In the genomic region with DNA sequence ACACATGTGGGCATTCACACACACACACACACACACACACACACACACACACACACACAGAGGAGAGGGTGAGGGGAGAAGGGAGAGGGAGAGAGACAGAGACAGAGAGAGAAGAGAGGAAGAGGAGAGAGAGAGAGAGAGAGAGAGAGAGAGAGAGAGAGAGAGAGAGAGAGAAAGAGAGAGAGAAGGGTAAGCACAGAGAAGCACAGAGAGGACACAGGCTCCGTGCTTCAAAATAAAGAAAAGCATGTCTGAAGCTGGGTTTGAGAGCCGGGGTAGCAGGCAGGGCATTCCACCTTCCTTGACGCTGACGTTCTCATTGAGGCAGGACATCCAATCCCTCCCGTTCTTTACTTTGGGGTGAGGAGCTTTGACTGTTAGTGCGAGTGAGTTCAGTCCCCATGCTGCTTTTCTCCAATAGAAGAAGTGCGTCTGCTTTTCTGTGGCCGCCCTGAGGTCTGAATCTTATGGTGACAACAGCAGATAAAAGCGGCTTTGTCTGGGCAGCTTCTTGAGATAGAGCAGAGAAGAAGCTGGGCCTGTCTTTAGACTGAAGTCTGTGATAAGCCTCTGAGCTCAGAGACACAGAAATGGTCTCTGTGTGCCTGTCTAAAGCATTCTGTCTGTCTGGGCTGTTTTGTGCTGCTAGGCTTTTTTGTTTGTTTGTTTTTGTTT, we compare ENCODE assay signal across 18 mouse cellular contexts. TPM values are rescaled to one million over a fixed set of nuclear protein-coding genes. Genes with fewer than 3 reads are reported as not detected.
DNase-seq lines count a peak whose midpoint lies in the region; ATAC-seq lines count a peak whose summit lies in the region.
"Had no signal": no experiment of that assay in that cellular context is flagged by ENCODE, and none has a peak within 500 bp of the region (broad histone marks: within the 10 kb centered on the region; RNA-seq: fewer than 3 reads in every experiment).

No protein-coding gene starts in this region.

- H3K9me3 ChIP-seq in heart, embryonic 11.5 days (replicated peaks; ENCODE audit: control insufficient read depth, low read length): no peaks in the 10 kb centered on the region
- no peaks in the 10 kb centered on the region for H3K9me3 ChIP-seq in liver, embryonic 16.5 days (replicated peaks; ENCODE audit: control insufficient read depth, low read length)
- H3K9me3 ChIP-seq: limb, embryonic 13.5 days; neural tube, embryonic 13.5 days had no signal

- peak overlapping the region; percentile 78 for H3K27ac ChIP-seq in heart, embryonic 11.5 days (ENCODE audit: low read depth, low read length)
- peak overlapping the region; percentile 86 for H3K27ac ChIP-seq in liver, embryonic 16.5 days (ENCODE audit: low read length)
- H3K27ac ChIP-seq: limb, embryonic 13.5 days; neural tube, embryonic 13.5 days had no signal

- no peaks in the 10 kb centered on the region for H3K36me3 ChIP-seq in heart, embryonic 11.5 days (ENCODE audit: control insufficient read depth, insufficient read depth, low read length)
- no peaks in the 10 kb centered on the region for H3K36me3 ChIP-seq in liver, embryonic 16.5 days (ENCODE audit: control insufficient read depth, insufficient read depth)
- H3K36me3 ChIP-seq: limb, embryonic 13.5 days; neural tube, embryonic 13.5 days had no signal

- peak overlapping the region; percentile 66 for H3K9ac ChIP-seq in heart, embryonic 11.5 days (ENCODE audit: low read depth, low read length)
- H3K9ac ChIP-seq in liver, embryonic 16.5 days (ENCODE audit: low read depth, low read length): peak overlapping the region; percentile 62
- H3K9ac ChIP-seq: limb, embryonic 13.5 days; neural tube, embryonic 13.5 days had no signal

- H3K4me2 ChIP-seq in heart, embryonic 11.5 days: peak overlapping the region; percentile 46
- H3K4me2 ChIP-seq in liver, embryonic 16.5 days (ENCODE audit: low read depth, low read length): peak overlapping the region; percentile 56
- H3K4me2 ChIP-seq: limb, embryonic 13.5 days; neural tube, embryonic 13.5 days had no signal

- intact Hi-C loops in heart, postnatal 25 days (cut with DNase I): no loop called here
- intact Hi-C loops in left cerebral cortex, postnatal 25 days (cut with DNase I): loop anchor here (1.0 to 2.0 kb wide), 2 partner anchors 27 to 51 kb away; no protein-coding TSS in a partner anchor

- DNase-seq in heart, postnatal 25 days (ENCODE audit: low spot score): no peak
- DNase-seq in MEL-GATA-1-ER (ENCODE audit: extremely low read depth, low read depth): peak; percentile 82
- no peak for DNase-seq in adrenal gland, adult 8-10 months
- DNase-seq in left cerebral cortex, postnatal 25 days (ENCODE audit: low spot score in 2 of 2): no peak
- DNase-seq in ovary, postnatal 10 days (ENCODE audit: low spot score): no peak
- DNase-seq: cerebellum, postnatal 25 days; heart, postnatal 14 days; kidney, adult 8-10 months; layer of hippocampus, adult 9-11 months; lung, postnatal 14 days; right cerebral cortex, postnatal 25 days had no signal

- WGBS in heart, embryonic 11.5 days (ENCODE audit: insufficient replicate concordance): 15% methylated on average over 9 of the region's 9 CpGs
- 21% methylated on average over 9 of the region's 9 CpGs for WGBS in liver, embryonic 16.5 days (ENCODE audit: insufficient replicate concordance)

- ATAC-seq in heart, embryonic 11.5 days (replicated peaks; ENCODE audit: insufficient number of reproducible peaks, low FRiP score, low TSS enrichment): peak; percentile 76
- ATAC-seq in erythroid progenitor cell, adult 5-6 weeks (replicated peaks; ENCODE audit: low FRiP score, poor library complexity, severe bottlenecking): peak; percentile 64
- ATAC-seq in liver, embryonic 16.5 days (ENCODE audit: low read depth): peak; percentile 70
- ATAC-seq: activated CD4-positive, CD25-positive, alpha-beta regulatory T cell, adult 4 months had no signal

- peaks cover 16% of the 10 kb centered on the region for H3K4me1 ChIP-seq in heart, embryonic 11.5 days (ENCODE audit: control insufficient read depth, insufficient read depth, low read length)
- H3K4me1 ChIP-seq in liver, embryonic 16.5 days (ENCODE audit: control insufficient read depth, low read depth, low read length): peaks cover 59% of the 10 kb centered on the region
- H3K4me1 ChIP-seq: neural tube, embryonic 13.5 days had no signal

- peak overlapping the region; percentile 17; the same call in 1 of the 2 replicates for H3K4me3 ChIP-seq in heart, embryonic 11.5 days (ENCODE audit: low read depth, low read length)
- peak overlapping the region; percentile 44 for H3K4me3 ChIP-seq in liver, embryonic 16.5 days (ENCODE audit: low read depth, low read length)
- H3K4me3 ChIP-seq: limb, embryonic 13.5 days; neural tube, embryonic 13.5 days had no signal

- 0 out of 2 replicates have a peak, but pooled peaks cover under 1% of the 10 kb centered on the region for H3K27me3 ChIP-seq in heart, embryonic 11.5 days (ENCODE audit: control insufficient read depth, insufficient read depth, low read length)
- H3K27me3 ChIP-seq in liver, embryonic 16.5 days (ENCODE audit: control insufficient read depth, insufficient read depth, low read depth, low read length): no peaks in the 10 kb centered on the region
- H3K27me3 ChIP-seq: CH12.LX; limb, embryonic 13.5 days; neural tube, embryonic 13.5 days had no signal

RNA-seq across cellular contexts. Expression of a gene that starts 35.4 kb away (rescaled TPM):
- 46.9 and 49.3 TPM in 2 replicates for polyA plus RNA-seq in heart, embryonic 11.5 days (2014; fragmentation: Nextera tagmentation; extraction: Ambion mirVana)
- 10 to 100 TPM; 11.3 to 12.4 TPM for total RNA-seq in heart, postnatal 25 days (2021)
- 242 and 248 TPM in 2 replicates for total RNA-seq in erythroid progenitor cell, adult 5-6 weeks (2015; ENCODE audit: low replicate concordance)
- total RNA-seq in erythroid progenitor cell, adult 5-6 weeks (2017; ENCODE audit: low replicate concordance): 739 and 881 TPM in 2 replicates
- polyA plus RNA-seq in liver, embryonic 16.5 days (2015; fragmentation: Nextera tagmentation; extraction: Ambion mirVana): 39.4 and 39.6 TPM in 2 replicates
- 10 to 100 TPM; 14.9 to 27.6 (median 22.8) TPM for total RNA-seq in adrenal gland, adult 8-10 months (2022)
- 100 to 1,000 TPM; 138 to 140 TPM for total RNA-seq in left cerebral cortex, postnatal 25 days (2021)

Comparison
In these comparisons a context has a peak if more than half of its experiments do, and no peak if none do; other contexts are left out.
1. RNA of a gene that starts 35.4 kb away (total RNA-seq): 242 to 881 TPM in erythroid progenitor cell, adult 5-6 weeks and 138 to 140 TPM in left cerebral cortex, postnatal 25 days; 14.9 to 27.6 TPM in adrenal gland, adult 8-10 months and 11.3 to 12.4 TPM in heart, postnatal 25 days; every median in the first group is over 4 times any median in the second.
2. Peak in every context shown above with its lines, with median percentiles within 50 percentile points of each other: ATAC-seq.